10 mouse cellular contexts compared by ENCODE assay signal in the genomic region with DNA sequence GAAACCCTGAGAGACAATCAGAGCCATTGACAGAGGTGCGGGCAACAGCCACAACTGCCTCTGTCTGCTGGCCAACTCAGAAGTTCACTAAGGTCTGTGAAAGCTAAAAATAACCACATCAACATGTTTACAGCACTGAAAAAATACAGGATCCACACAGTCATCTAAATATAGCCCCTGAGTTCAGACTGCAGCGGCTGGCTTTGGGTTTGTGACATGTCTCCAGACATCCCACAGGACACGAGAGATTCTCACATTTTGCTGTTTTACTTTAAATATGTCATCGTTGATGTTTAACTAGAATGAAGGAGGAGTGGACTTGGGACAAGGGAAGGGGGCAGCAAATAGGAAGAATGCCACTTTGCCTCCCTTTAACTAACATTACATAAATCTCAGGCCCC.
DNase-seq lines count a peak whose midpoint lies in the region; ATAC-seq and TF ChIP-seq lines count a peak whose summit lies in the region.
"Had no signal": no experiment of that assay in that cellular context is flagged by ENCODE, and none has a peak within 500 bp of the region (broad histone marks: within the 10 kb centered on the region; RNA-seq: fewer than 3 reads in every experiment).

No protein-coding gene starts in this region.

- no peak for TF ChIP-seq EP300 in stomach, postnatal 0 days (optimal IDR thresholded peaks at IDR 0.05)

- peaks cover 58% of the 10 kb centered on the region for H3K4me1 ChIP-seq in heart, embryonic 10.5 days
- peaks cover 25% of the 10 kb centered on the region for H3K4me1 ChIP-seq in kidney, postnatal 0 days (replicated peaks; ENCODE audit: insufficient read depth, low read length)
- peaks cover 8% of the 10 kb centered on the region for H3K4me1 ChIP-seq in stomach, postnatal 0 days (replicated peaks; ENCODE audit: control insufficient read depth, insufficient read depth)

- H3K4me3 ChIP-seq in heart, embryonic 10.5 days: peak overlapping the region; percentile 16
- H3K4me3 ChIP-seq in kidney, postnatal 0 days (replicated peaks; ENCODE audit: low read depth, low read length): no peak overlapping the region
- no peak overlapping the region for H3K4me3 ChIP-seq in stomach, postnatal 0 days (ENCODE audit: low read depth, low read length)
- H3K4me3 ChIP-seq: forebrain, embryonic 13.5 days; midbrain, embryonic 10.5 days had no signal

- H3K9ac ChIP-seq in kidney, postnatal 0 days (ENCODE audit: low read depth, low read length): no peak overlapping the region
- 0 out of 2 replicates have a peak overlapping the region, but pooled peaks have one; percentile 23 for H3K9ac ChIP-seq in stomach, postnatal 0 days (ENCODE audit: low read length)
- H3K9ac ChIP-seq: forebrain, embryonic 13.5 days had no signal

- H3K27me3 ChIP-seq in heart, embryonic 10.5 days (ENCODE audit: insufficient read depth, poor library complexity, severe bottlenecking): no peaks in the 10 kb centered on the region
- H3K27me3 ChIP-seq in kidney, postnatal 0 days (ENCODE audit: insufficient read depth, low read length): no peaks in the 10 kb centered on the region
- no peaks in the 10 kb centered on the region for H3K27me3 ChIP-seq in stomach, postnatal 0 days (ENCODE audit: control insufficient read depth, insufficient read depth, low read length)
- H3K27me3 ChIP-seq: forebrain, embryonic 13.5 days had no signal

- DNase-seq in lung, postnatal 10 days: peak; percentile 42
- DNase-seq in lung, adult 18-20 months: no peak
- DNase-seq in heart, embryonic 10.5 days (ENCODE audit: low spot score): no peak
- DNase-seq in kidney, postnatal 0 days (ENCODE audit: low spot score): peak; percentile 72
- DNase-seq in stomach, postnatal 0 days (ENCODE audit: low spot score): no peak
- no peak for DNase-seq in Muller cell, postnatal 12 days (ENCODE audit: inconsistent ontology term)
- DNase-seq in urinary bladder, postnatal 14 days (ENCODE audit: low spot score): no peak
- DNase-seq: thymus, postnatal 14 days had no signal

- peaks cover 3% of the 10 kb centered on the region; the same call in 1 of the 2 replicates for H3K36me3 ChIP-seq in heart, embryonic 10.5 days
- no peaks in the 10 kb centered on the region for H3K36me3 ChIP-seq in kidney, postnatal 0 days (ENCODE audit: insufficient read depth, low read length)
- no peaks in the 10 kb centered on the region for H3K36me3 ChIP-seq in stomach, postnatal 0 days (ENCODE audit: control insufficient read depth, insufficient read depth, low read length)
- H3K36me3 ChIP-seq: midbrain, embryonic 10.5 days had no signal

- WGBS in heart, embryonic 10.5 days: 32% methylated on average over 4 of the region's 4 CpGs
- WGBS in kidney, postnatal 0 days: 32% methylated on average over 4 of the region's 4 CpGs
- WGBS in stomach, postnatal 0 days: 48% methylated on average over 4 of the region's 4 CpGs

- no peaks in the 10 kb centered on the region for H3K9me3 ChIP-seq in heart, embryonic 10.5 days
- H3K9me3 ChIP-seq in kidney, postnatal 0 days (replicated peaks; ENCODE audit: low read length): no peaks in the 10 kb centered on the region
- H3K9me3 ChIP-seq in stomach, postnatal 0 days (ENCODE audit: control insufficient read depth, low read length): no peaks in the 10 kb centered on the region
- H3K9me3 ChIP-seq: forebrain, embryonic 13.5 days; midbrain, embryonic 10.5 days had no signal

- H3K4me2 ChIP-seq in kidney, postnatal 0 days (ENCODE audit: low read length): no peak overlapping the region
- no peak overlapping the region for H3K4me2 ChIP-seq in stomach, postnatal 0 days (replicated peaks; ENCODE audit: low read depth)
- H3K4me2 ChIP-seq: forebrain, embryonic 13.5 days had no signal

- TF ChIP-seq CTCF in kidney, postnatal 0 days (IDR thresholded peaks at IDR 0.05; ENCODE audit: low read depth): no peak
- no peak for TF ChIP-seq CTCF in stomach, postnatal 0 days (IDR thresholded peaks at IDR 0.05; ENCODE audit: low read depth)

- peak overlapping the region; percentile 86 for H3K27ac ChIP-seq in heart, embryonic 10.5 days
- peak overlapping the region; percentile 85 for H3K27ac ChIP-seq in kidney, postnatal 0 days
- peak overlapping the region; percentile 53; the same call in 1 of the 2 replicates for H3K27ac ChIP-seq in stomach, postnatal 0 days (replicated peaks)
- H3K27ac ChIP-seq: forebrain, embryonic 13.5 days; midbrain, embryonic 10.5 days had no signal

- no peak for ATAC-seq in kidney, postnatal 0 days (replicated peaks; ENCODE audit: low FRiP score, low read depth)
- no peak; the same call in 1 of the 2 replicates for ATAC-seq in stomach, postnatal 0 days (ENCODE audit: low FRiP score, low TSS enrichment)
- ATAC-seq: forebrain, embryonic 13.5 days had no signal

Comparison
In these comparisons a context has a peak if more than half of its experiments do, and no peak if none do; other contexts are left out.
1. DNase-seq: peak in lung, postnatal 10 days (single experiment) and kidney, postnatal 0 days (single experiment); none in lung, adult 18-20 months (0 of 2), heart, embryonic 10.5 days (single experiment), stomach, postnatal 0 days (single experiment), Muller cell, postnatal 12 days (single experiment) and urinary bladder, postnatal 14 days (single experiment).
2. Peak in every context shown above with its lines, with median percentiles within 50 percentile points of each other: H3K27ac ChIP-seq.